Mouse (Mus musculus): ENCODE data around the gene Nqo1. TPM values are rescaled to one million over a fixed set of nuclear protein-coding genes. Genes with fewer than 3 reads are reported as not detected.

The Nqo1 gene
- polyA plus RNA-seq, 1 experiment = not detected

DNA sequence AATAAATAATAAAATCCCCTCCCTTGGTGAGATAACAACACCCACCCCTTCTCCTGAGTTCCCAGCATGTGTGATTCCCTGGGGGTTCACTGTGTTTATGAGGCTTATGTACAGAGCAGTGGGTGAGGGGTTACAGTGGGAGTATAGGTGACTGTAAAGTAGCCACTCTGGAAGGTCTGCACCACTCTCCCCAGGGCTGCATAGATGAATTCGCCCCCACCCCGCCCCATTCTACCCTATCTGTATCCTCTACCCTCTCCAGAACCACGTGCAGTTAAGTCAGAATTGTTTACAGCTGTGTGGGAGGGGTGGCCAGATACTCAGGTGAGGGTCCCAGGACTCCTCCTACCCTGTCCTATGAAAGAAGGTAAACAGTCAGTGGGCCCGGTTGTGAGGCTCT, 20.1 kb downstream of the Nqo1 start:
- TF ChIP-seq POLR2A (IDR thresholded peaks at IDR 0.05; ENCODE audit: insufficient read depth, low read depth, low read length) (no peak), CTCF (IDR thresholded peaks at IDR 0.05; ENCODE audit: insufficient read depth, low read depth, low read length) (no peak)
- Histone ChIP-seq H3K4me1 (ENCODE audit: control insufficient read depth, insufficient read depth, low read length) (no peaks in the 10 kb centered on the region), H3K27ac (ENCODE audit: insufficient read depth, low read depth, low read length) (no peak overlapping the region), H3K4me3 (ENCODE audit: insufficient read depth, low read depth, low read length) (no peak overlapping the region)
- WGBS = 77% methylated on average over 4 of the region's 4 CpGs

DNA sequence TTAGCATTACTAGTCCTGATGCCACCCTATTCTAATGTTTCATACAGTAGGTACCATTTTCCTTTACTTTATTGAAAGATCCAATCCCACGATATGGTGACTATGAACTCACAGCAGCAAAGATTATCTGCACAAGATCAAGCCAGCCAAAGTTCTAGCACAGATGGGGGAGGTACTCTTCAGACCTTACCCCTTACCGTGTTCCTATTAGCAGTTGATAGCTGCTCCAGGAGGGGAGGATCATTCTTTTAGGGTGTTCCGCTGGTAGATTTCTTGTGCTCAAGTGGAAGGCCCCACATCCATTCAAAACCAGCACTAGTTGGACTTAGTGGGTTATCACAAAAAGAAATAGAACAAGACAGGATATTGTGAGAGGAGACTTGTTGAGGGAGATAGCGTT, 21.3 kb downstream of the Nqo1 start:
- H3K4me3 ChIP-seq (ENCODE audit: insufficient read depth, low read depth, low read length) = no peak overlapping the region
- WGBS = 95% methylated on average over 4 of the region's 4 CpGs
- TF ChIP-seq POLR2A (IDR thresholded peaks at IDR 0.05; ENCODE audit: insufficient read depth, low read depth, low read length) (no peak), CTCF (IDR thresholded peaks at IDR 0.05; ENCODE audit: insufficient read depth, low read depth, low read length) (no peak)
- H3K4me1 ChIP-seq (ENCODE audit: control insufficient read depth, insufficient read depth, low read length) = no peaks in the 10 kb centered on the region
- no peak overlapping the region for H3K27ac ChIP-seq (ENCODE audit: insufficient read depth, low read depth, low read length)

DNA sequence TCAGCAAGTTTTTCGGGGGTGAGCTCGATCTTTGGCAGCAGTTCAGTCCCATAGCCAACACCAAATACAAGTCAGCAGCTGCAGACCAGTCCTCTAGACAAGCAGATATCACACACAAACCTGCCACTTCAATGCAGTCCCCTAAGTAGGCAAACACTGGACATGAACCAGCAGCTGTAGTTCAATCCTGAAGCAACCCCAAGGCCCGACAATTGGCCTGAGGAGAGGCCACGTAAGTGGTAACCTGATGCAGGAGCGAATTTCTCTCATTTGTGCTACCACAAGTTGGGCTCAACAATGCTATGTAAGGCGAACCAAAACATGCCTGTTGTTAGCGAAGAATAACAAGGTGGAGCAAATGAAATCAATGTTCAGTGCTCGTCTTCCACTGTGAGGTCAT, 22.3 kb downstream of the Nqo1 start:
- Histone ChIP-seq H3K27ac (ENCODE audit: insufficient read depth, low read depth, low read length) (no peak overlapping the region), H3K4me3 (ENCODE audit: insufficient read depth, low read depth, low read length) (no peak overlapping the region), H3K4me1 (ENCODE audit: control insufficient read depth, insufficient read depth, low read length) (no peaks in the 10 kb centered on the region)
- WGBS = 94% methylated on average over 8 of the region's 8 CpGs
- no peak for TF ChIP-seq CTCF (IDR thresholded peaks at IDR 0.05; ENCODE audit: insufficient read depth, low read depth, low read length)
- TF ChIP-seq POLR2A (IDR thresholded peaks at IDR 0.05; ENCODE audit: insufficient read depth, low read depth, low read length) = no peak

DNA sequence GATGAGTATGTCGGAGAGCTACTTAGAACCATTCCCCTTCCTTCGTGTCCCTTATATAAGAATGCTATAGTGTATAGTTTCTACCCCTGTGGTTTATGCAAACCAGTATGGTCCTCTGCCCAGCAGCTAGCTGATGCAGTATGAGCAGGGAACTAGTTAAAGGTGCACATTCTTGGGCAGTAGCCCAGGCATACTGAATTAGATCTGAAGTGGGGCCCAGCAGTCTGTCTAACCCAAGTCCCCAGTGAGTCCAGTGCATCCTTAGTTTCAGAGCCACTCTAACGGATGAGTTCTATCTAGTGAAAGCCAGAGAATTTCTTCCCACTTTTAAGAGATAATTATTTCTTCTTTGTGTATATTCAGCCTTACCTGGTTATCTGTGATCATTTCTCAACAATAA, 25.7 kb downstream of the Nqo1 start:
- Histone ChIP-seq H3K4me1 (ENCODE audit: control insufficient read depth, insufficient read depth, low read length) (no peaks in the 10 kb centered on the region), H3K4me3 (ENCODE audit: insufficient read depth, low read depth, low read length) (no peak overlapping the region), H3K27ac (ENCODE audit: insufficient read depth, low read depth, low read length) (no peak overlapping the region)
- 89% methylated on average over 3 of the region's 3 CpGs for WGBS
- TF ChIP-seq CTCF (IDR thresholded peaks at IDR 0.05; ENCODE audit: insufficient read depth, low read depth, low read length) = no peak

DNA sequence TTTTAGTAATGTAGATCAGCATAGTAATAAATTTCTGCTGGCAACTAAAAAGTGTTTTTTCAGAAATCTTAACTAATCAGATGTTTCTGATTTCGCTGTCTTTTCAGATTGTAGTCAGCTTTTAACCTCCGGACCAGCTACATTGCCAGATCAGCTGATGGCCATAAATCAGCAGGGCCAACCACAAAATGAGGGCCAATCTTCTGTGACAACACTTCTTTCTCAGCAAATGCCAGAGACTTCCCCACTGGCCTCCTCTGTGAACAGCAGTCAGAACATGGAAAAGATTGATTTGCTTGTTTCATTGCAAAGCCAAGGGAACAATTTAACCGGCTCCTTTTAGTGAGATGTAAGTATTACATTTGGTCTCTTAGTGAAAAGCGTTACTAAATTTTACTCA, 32.7 kb downstream of the Nqo1 start:
- no peaks in the 10 kb centered on the region for H3K4me1 ChIP-seq (ENCODE audit: control insufficient read depth, insufficient read depth, low read length)
- no peak overlapping the region for H3K4me3 ChIP-seq (ENCODE audit: insufficient read depth, low read depth, low read length)
- H3K27ac ChIP-seq (ENCODE audit: insufficient read depth, low read depth, low read length) = no peak overlapping the region
- TF ChIP-seq CTCF (IDR thresholded peaks at IDR 0.05; ENCODE audit: insufficient read depth, low read depth, low read length) (no peak), POLR2A (IDR thresholded peaks at IDR 0.05; ENCODE audit: insufficient read depth, low read depth, low read length) (no peak)
- WGBS = 93% methylated on average over 4 of the region's 4 CpGs

Other genes starting within 250 kb of the Nqo1 start
- 64.6 and 239 TPM in 2 replicates for gene Nfat5, start 109.7 kb downstream of the Nqo1 start, polyA plus RNA-seq (2012; ENCODE audit: insufficient read depth, insufficient read length, low replicate concordance, missing spikeins)
- gene Nob1, start 21.8 kb upstream of the Nqo1 start, polyA plus RNA-seq (2012; ENCODE audit: insufficient read depth, insufficient read length, low replicate concordance, missing spikeins) = not detected in 2 replicates
- 146 TPM in 1 of 2 replicates, not detected in the other for gene Wwp2, start 33.2 kb upstream of the Nqo1 start, polyA plus RNA-seq (2012; ENCODE audit: insufficient read depth, insufficient read length, low replicate concordance, missing spikeins)
- not detected in 2 replicates for gene Psmd7, start 185.3 kb upstream of the Nqo1 start, polyA plus RNA-seq (2012; ENCODE audit: insufficient read depth, insufficient read length, low replicate concordance, missing spikeins)

All from olfactory bulb, adult 2 months (tissue).